Mouse (Mus musculus) embryonic facial prominence, embryonic 10.5 days (tissue): ENCODE results near the gene Hipk4. TPM values are rescaled to one million over a fixed set of nuclear protein-coding genes. Genes with fewer than 3 reads are reported as not detected.
"Not testable (repeated sequence)": the region's sequence is repeated elsewhere in the genome, so short reads cannot be mapped to it uniquely, and the experiment has no call there.

Source experiments
- DNase-seq: peaks from one replicate; pipeline ENCODE4 v3.0.0-alpha.2; 2017; ENCODE audit warnings: low spot score
- H3K27ac ChIP-seq: fragments of 300-500 bp; sonication (generic); replicated peaks from 2 replicates; pipeline ENCODE4 v1.5.1; 2016; ENCODE audit warnings: mild to moderate bottlenecking
- H3K27me3 ChIP-seq: fragments of 300-500 bp; sonication (generic); replicated peaks from 2 replicates; pipeline ENCODE4 v1.6.1; 2016; ENCODE audit warnings: low read depth, mild to moderate bottlenecking; ENCODE audit not compliant: poor library complexity, severe bottlenecking
- H3K36me3 ChIP-seq: fragments of 300-500 bp; sonication (generic); replicated peaks from 2 replicates; pipeline ENCODE4 v1.6.1; 2016; ENCODE audit warnings: mild to moderate bottlenecking, moderate library complexity
- H3K4me1 ChIP-seq: fragments of 300-500 bp; sonication (generic); 2 replicates; pipeline ENCODE4 v1.6.1; 2016
- H3K4me3 ChIP-seq: fragments of 300-500 bp; sonication (generic); 2 replicates; pipeline ENCODE4 v1.5.1; 2016; ENCODE audit warnings: mild to moderate bottlenecking, moderate library complexity
- H3K9me3 ChIP-seq: fragments of 300-500 bp; sonication (generic); 2 replicates; pipeline ENCODE4 v1.6.1; 2016; ENCODE audit warnings: mild to moderate bottlenecking
- WGBS: fragments of 180-500 bp; shearing (Covaris S2); methylation state at CpG from one replicate; pipeline ENCODE4 v1.1.7; 2016; 5-methylcytosine and 5-hydroxymethylcytosine counted together
- polyA plus RNA-seq: library from polyadenylated mRNA; unstranded; fragments of >200 nt; fragmentation: Nextera tagmentation; extraction: Ambion mirVana; gene quantifications from 2 replicates; pipeline ENCODE4 v1.2.1, GENCODE M21; 2016

Hipk4 gene
- polyA plus RNA-seq, 1 experiment from 2014 or later: 0.45 TPM

DNA sequence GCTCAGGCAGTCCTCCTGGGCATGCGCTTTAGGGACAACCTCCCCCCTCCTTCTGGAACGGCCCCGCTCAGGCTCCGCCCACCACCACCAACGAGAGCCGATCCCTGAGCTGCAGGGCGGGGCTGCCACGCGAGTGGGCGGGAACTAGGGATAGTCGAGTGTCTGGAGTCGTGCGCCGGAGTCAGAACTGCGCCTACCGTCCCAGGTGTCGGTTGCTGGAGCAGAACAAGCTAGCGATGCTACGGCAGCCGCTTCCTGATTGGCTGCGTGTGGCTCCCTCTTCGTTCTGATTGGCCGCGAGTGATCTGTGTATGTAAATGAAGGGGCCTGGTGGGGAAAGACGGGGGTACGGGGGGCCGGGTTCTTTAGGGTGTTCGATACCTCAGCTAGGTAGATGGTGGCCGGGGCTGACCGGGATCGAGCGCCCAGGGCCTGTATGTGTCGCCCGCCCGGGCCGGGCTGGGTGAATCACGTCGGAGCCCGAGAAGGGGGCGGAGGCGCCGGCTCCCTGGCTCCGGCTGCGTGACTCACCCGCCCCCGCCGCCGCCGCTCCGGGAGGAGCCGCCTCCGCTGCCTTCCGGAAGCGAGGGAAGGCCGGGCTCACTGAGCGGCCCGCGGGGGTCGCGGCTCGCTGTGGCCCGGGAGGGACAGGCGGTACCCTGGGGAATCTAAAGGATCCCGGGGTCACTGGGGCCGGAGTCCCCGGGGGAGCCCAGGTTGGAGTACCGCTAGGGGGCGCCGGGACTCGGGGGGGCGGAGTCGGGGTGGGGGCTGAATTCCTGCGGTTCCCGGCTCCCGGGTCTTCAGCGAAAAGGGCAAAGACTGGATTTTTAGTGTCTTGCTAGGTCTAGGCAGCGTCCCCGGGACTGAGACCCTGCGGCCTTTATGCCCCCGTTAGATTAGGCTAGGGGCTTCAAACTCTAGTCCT is 36.0 kb upstream of the Hipk4 start, which contains the start of gene Sertad1:
Sertad1 (plus strand) TSS at position 141 of the 928 bp plus-strand sequence.
- under 1% methylated on average over 80 of the region's 80 CpGs for WGBS
- peaks cover 7% of the 10 kb centered on the region for H3K27me3 ChIP-seq
- peak within 1 kb of the TSS; percentile 85 for H3K4me3 ChIP-seq
- H3K4me1 ChIP-seq: peaks cover 57% of the 10 kb centered on the region
- H3K9me3 ChIP-seq: no peaks in the 10 kb centered on the region
- DNase-seq: peak; percentile 100
- peaks cover 10% of the 10 kb centered on the region for H3K36me3 ChIP-seq
- H3K27ac ChIP-seq: peak within 1 kb of the TSS; percentile 98

- H3K27me3 ChIP-seq: peaks cover 7% of the 10 kb centered on the region
- 1% methylated on average over 13 of the region's 13 CpGs for WGBS
- peak; percentile 45 for DNase-seq
These were observed 35.3 kb upstream of the Hipk4 start for GRCm38 (mm10) chr7:27487740-27488268.

DNA sequence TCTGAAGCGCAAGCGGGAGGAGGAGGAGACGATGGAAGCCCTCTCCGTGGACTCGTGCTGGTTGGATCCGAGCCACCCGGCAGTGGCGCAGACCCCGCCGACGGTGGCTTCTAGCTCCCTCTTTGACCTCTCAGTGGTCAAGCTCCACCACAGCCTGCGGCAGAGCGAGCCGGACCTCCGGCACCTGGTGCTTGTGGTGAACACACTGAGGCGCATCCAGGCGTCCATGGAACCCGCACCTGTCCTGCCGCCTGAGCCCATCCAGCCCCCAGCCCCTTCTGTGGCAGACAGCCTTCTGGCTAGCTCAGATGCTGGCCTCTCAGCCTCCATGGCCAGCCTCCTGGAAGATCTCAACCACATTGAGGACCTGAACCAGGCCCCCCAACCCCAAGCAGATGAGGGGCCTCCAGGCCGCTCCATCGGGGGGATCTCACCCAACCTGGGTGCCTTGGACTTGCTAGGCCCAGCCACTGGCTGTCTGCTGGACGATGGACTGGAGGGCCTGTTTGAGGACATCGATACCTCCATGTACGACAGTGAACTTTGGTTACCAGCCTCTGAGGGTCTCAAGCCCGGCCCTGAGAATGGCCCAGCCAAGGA is 33.7 kb upstream of the Hipk4 start:
- WGBS: 92% methylated on average over 25 of the region's 25 CpGs
- H3K36me3 ChIP-seq: peaks cover 10% of the 10 kb centered on the region
- peaks cover 7% of the 10 kb centered on the region for H3K27me3 ChIP-seq
- peak overlapping the region; percentile 11; the same call in 1 of the 2 replicates for H3K4me3 ChIP-seq
- DNase-seq: no peak
- peak overlapping the region; percentile 93 for H3K27ac ChIP-seq
- no peaks in the 10 kb centered on the region for H3K9me3 ChIP-seq
- peaks cover 51% of the 10 kb centered on the region for H3K4me1 ChIP-seq

More at GRCm38 (mm10) chr7:27487740-27488268, 35.3 kb upstream of the Hipk4 start:
- Histone ChIP-seq H3K4me3 (peak overlapping the region; percentile 85), H3K9me3 (no peaks in the 10 kb centered on the region), H3K27ac (peak overlapping the region; percentile 98), H3K4me1 (peaks cover 51% of the 10 kb centered on the region), H3K36me3 (peaks cover 10% of the 10 kb centered on the region)

- Histone ChIP-seq H3K36me3 (peaks cover 10% of the 10 kb centered on the region), H3K4me1 (peaks cover 51% of the 10 kb centered on the region), H3K27me3 (peaks cover 7% of the 10 kb centered on the region), H3K4me3 (peak overlapping the region; percentile 62), H3K9me3 (0 out of 2 replicates have a peak, but pooled peaks cover 2% of the 10 kb centered on the region), H3K27ac (peak overlapping the region; percentile 93)
- 45% methylated on average over 4 of the region's 4 CpGs for WGBS
- no peak for DNase-seq
These were observed 32.9 kb upstream of the Hipk4 start for GRCm38 (mm10) chr7:27490227-27490542.

DNA sequence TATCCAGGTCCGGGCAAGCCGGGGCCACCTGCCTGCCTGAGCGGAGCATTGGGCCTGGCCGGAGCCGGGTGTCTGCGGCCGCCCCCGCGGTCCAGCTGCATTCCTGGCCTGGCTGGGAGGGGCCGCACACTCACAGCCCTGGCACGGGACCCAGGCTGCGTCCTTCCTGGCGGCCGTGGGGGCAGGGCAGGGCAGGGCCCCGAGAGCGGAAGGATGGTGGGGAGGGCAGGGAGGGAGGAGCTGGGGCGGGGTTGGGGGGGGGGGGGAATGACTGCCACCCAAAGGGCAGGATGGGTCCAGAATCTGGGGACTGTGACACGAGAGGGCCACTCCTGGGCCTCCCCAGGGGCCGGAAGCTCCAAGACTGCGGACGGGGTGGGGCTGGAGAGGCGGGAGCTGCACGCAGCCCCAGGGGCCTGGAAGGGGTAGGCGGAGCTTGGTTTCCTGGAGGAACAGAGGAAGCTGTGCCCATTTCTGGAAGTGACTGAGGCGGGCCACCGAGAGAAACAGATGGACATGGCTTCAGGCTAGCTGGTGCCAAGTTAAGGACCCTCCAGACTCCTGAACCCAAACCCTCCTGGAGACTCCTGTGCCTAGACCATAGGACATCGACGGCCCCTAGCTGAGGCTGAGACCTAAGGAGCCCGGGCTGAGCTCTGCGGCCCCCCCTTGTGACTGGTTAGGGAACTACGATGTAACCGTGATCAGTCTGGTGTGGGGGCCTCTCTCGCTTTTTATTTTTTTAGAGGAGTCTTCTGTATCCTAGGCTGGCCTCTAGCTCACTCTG is 32.3 kb upstream of the Hipk4 start:
- Histone ChIP-seq H3K27ac (peak overlapping the region; percentile 93), H3K27me3 (peaks cover 7% of the 10 kb centered on the region), H3K4me3 (peak overlapping the region; percentile 62), H3K9me3 (0 out of 2 replicates have a peak, but pooled peaks cover 2% of the 10 kb centered on the region), H3K4me1 (peaks cover 49% of the 10 kb centered on the region), H3K36me3 (peaks cover 10% of the 10 kb centered on the region)
- peak; percentile 84 for DNase-seq
- under 1% methylated on average over 32 of the region's 33 CpGs for WGBS

- 71% methylated on average over 7 of the region's 7 CpGs for WGBS
- H3K27me3 ChIP-seq: peaks cover 7% of the 10 kb centered on the region
- no peak for DNase-seq
These were observed 31.2 kb upstream of the Hipk4 start for GRCm38 (mm10) chr7:27491856-27492255.

DNA sequence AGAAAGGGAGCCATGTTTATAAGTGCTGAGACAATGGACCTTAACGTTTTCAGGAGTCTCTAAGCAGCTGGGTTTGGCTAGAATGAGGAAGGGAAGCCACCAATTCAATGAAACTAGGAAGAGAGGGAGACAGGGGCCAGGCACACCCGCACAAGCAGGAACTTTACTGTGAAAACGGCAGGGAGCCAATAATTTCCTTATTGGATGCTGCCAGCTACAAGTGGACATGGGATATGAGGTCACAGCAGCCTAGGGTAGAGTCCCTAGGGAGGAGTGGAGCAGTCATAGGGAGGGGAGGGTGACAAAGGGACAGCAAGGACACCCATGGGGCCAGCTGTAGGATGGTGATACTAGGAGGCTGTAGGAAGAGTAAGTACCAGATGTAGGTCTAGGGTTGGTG is 30.0 kb upstream of the Hipk4 start:
- peaks cover 41% of the 10 kb centered on the region for H3K4me1 ChIP-seq
- peaks cover 10% of the 10 kb centered on the region for H3K36me3 ChIP-seq
- peaks cover 7% of the 10 kb centered on the region for H3K27me3 ChIP-seq
- no peak overlapping the region for H3K4me3 ChIP-seq
- DNase-seq: no peak
- H3K27ac ChIP-seq: no peak overlapping the region
- H3K9me3 ChIP-seq: 0 out of 2 replicates have a peak, but pooled peaks cover 2% of the 10 kb centered on the region
- 81% methylated on average over 3 of the region's 3 CpGs for WGBS

More at GRCm38 (mm10) chr7:27491856-27492255, 31.2 kb upstream of the Hipk4 start:
- H3K27ac ChIP-seq: peak overlapping the region; percentile 40; the same call in 1 of the 2 replicates
- no peak overlapping the region for H3K4me3 ChIP-seq
- peaks cover 10% of the 10 kb centered on the region for H3K36me3 ChIP-seq
- 0 out of 2 replicates have a peak, but pooled peaks cover 2% of the 10 kb centered on the region for H3K9me3 ChIP-seq
- peaks cover 46% of the 10 kb centered on the region for H3K4me1 ChIP-seq

DNA sequence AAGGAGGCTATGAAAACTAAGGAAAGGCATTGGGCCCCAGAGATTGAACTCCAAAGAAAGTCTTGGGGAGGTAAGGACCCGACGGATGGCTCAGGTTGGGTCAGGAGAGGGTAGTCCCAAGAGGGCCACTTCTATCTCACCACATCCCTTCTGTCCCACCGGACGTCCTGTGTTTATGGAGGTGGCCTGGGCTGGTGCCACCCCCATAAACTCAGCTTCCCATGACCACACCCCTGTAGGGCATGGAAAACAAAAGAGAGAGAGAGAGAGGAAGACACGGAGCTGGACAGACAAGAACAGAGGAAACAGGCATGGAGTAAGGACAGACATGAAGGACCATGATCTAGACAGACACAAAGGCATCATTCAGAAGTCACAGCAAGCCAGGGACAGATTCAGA is 29.6 kb upstream of the Hipk4 start:
- Histone ChIP-seq H3K4me1 (peaks cover 37% of the 10 kb centered on the region), H3K9me3 (0 out of 2 replicates have a peak, but pooled peaks cover 2% of the 10 kb centered on the region), H3K27me3 (peaks cover 7% of the 10 kb centered on the region), H3K27ac (no peak overlapping the region), H3K4me3 (no peak overlapping the region), H3K36me3 (peaks cover 10% of the 10 kb centered on the region)
- DNase-seq: no peak
- WGBS: 84% methylated on average over 5 of the region's 5 CpGs

DNA sequence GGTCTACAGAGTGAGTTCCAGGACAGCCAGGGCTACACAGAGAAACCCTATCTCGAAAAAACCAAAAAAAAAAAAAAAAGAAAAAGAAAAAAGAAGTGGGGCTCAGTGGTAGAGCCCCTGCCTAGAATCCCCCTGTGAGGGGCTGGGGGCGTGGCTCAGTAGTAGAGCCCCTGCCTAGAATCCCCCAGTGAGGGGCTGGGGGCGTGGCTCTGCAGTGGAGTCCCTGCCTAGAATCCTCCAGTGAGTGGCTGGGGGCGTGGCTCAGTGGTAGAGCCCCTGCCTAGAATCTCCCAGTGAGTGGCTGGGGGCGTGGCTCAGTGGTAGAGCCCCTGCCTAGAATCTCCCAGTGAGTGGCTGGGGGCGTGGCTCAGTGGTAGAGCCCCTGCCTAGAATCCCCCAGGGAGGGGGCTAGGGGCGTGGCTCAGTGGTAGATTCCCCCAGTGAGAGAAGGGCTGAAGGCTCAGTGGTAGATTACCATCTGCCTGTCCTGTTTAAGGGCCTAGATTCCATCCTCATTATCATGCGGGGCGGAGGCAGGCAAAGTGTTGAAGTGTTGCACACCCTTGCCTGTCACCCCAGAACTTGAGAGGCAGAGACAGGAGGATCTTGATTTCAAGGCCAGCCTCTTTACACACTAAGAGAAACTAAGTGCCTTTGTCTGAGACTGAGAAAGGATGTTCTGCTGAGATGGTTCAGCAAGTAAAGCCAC is 28.3 kb upstream of the Hipk4 start:
- not testable (repeated sequence) for H3K36me3 ChIP-seq, H3K27ac ChIP-seq
- 87% methylated on average over 9 of the region's 9 CpGs for WGBS

DNA sequence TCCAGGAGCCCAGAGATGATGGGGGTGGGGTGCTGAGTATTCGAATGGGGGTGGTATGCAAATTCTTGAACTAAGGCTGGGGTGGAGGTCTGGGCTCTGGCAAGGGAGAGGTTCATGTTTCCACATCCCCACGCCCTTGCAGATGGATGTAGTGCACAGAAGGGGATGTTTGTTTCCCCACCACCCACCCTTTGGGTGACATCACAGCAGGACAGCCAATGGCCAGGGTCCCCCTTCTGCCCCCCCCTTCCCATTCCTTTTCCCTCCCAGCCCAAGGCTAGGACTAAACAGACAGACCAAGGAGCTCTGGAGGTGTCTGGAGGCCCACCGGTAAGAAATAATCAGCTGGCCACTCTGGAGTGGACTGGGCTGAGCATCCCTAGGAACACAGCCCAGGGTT is 24.0 kb upstream of the Hipk4 start, which contains the start of gene Prx:
Prx (plus strand) TSS at position 289 of the 400 bp plus-strand sequence.
- Histone ChIP-seq H3K4me1 (peaks cover 12% of the 10 kb centered on the region), H3K36me3 (no peaks in the 10 kb centered on the region), H3K27me3 (no peaks in the 10 kb centered on the region), H3K4me3 (no peak within 1 kb of the TSS), H3K9me3 (0 out of 2 replicates have a peak, but pooled peaks cover 2% of the 10 kb centered on the region), H3K27ac (no peak within 1 kb of the TSS)
- no peak for DNase-seq
- 44% methylated on average over 3 of the region's 3 CpGs for WGBS

More for the DNA sequence above, 28.3 kb upstream of the Hipk4 start:
- not testable (repeated sequence) for H3K9me3 ChIP-seq, H3K4me3 ChIP-seq, DNase-seq, H3K27me3 ChIP-seq
- H3K4me1 ChIP-seq: peaks cover 34% of the 10 kb centered on the region

GRCm38 (mm10) chr7:27501620-27502019 is 21.4 kb upstream of the Hipk4 start:
- Histone ChIP-seq H3K27ac (0 out of 2 replicates have a peak overlapping the region, but pooled peaks have one; percentile 40), H3K4me3 (no peak overlapping the region), H3K4me1 (peaks cover 17% of the 10 kb centered on the region), H3K9me3 (no peaks in the 10 kb centered on the region), H3K27me3 (no peaks in the 10 kb centered on the region), H3K36me3 (no peaks in the 10 kb centered on the region)
- WGBS: 66% methylated on average over 4 of the region's 4 CpGs
- DNase-seq: no peak
